Mouse (Mus musculus): ENCODE results near the gene Tec. TPM values are rescaled to one million over a fixed set of nuclear protein-coding genes. Genes with fewer than 3 reads are reported as not detected.

The Tec gene
- polyA plus RNA-seq, 1 experiment = not detected

GRCm38 (mm10) chr5:72851674-72852098, 16.6 kb downstream of the Tec start:
- WGBS = 77% methylated on average over 4 of the region's 4 CpGs
- Histone ChIP-seq H3K4me3 (ENCODE audit: insufficient read depth, low read depth, low read length) (no peak overlapping the region), H3K4me1 (ENCODE audit: control insufficient read depth, insufficient read depth, low read length) (peaks cover 13% of the 10 kb centered on the region), H3K27ac (ENCODE audit: insufficient read depth, low read depth, low read length) (no peak overlapping the region)
- TF ChIP-seq POLR2A (IDR thresholded peaks at IDR 0.05; ENCODE audit: insufficient read depth, low read depth, low read length) (no peak), CTCF (IDR thresholded peaks at IDR 0.05; ENCODE audit: insufficient read depth, low read depth, low read length) (no peak)

- WGBS = 92% methylated on average over 12 of the region's 12 CpGs
- no peak overlapping the region for H3K4me3 ChIP-seq (ENCODE audit: insufficient read depth, low read depth, low read length)
- no peak overlapping the region for H3K27ac ChIP-seq (ENCODE audit: insufficient read depth, low read depth, low read length)
- H3K4me1 ChIP-seq (ENCODE audit: control insufficient read depth, insufficient read depth, low read length) = peaks cover 9% of the 10 kb centered on the region
- TF ChIP-seq POLR2A (IDR thresholded peaks at IDR 0.05; ENCODE audit: insufficient read depth, low read depth, low read length) = no peak
- TF ChIP-seq CTCF (IDR thresholded peaks at IDR 0.05; ENCODE audit: insufficient read depth, low read depth, low read length) = no peak
Measured at GRCm38 (mm10) chr5:72850926-72851673, 17.2 kb downstream of the Tec start.

GRCm38 (mm10) chr5:72848889-72849435, 19.3 kb downstream of the Tec start:
- Histone ChIP-seq H3K4me3 (ENCODE audit: insufficient read depth, low read depth, low read length) (no peak overlapping the region), H3K4me1 (ENCODE audit: control insufficient read depth, insufficient read depth, low read length) (peaks cover 5% of the 10 kb centered on the region; the same call in 1 of the 2 replicates), H3K27ac (ENCODE audit: insufficient read depth, low read depth, low read length) (no peak overlapping the region)
- WGBS = 73% methylated on average over 6 of the region's 6 CpGs
- TF ChIP-seq CTCF (IDR thresholded peaks at IDR 0.05; ENCODE audit: insufficient read depth, low read depth, low read length) (no peak), POLR2A (IDR thresholded peaks at IDR 0.05; ENCODE audit: insufficient read depth, low read depth, low read length) (no peak)

GRCm38 (mm10) chr5:72846712-72847111, 21.6 kb downstream of the Tec start:
- 31% methylated on average over 2 of the region's 4 CpGs for WGBS
- Histone ChIP-seq H3K4me1 (ENCODE audit: control insufficient read depth, insufficient read depth, low read length) (peaks cover 5% of the 10 kb centered on the region; the same call in 1 of the 2 replicates), H3K4me3 (ENCODE audit: insufficient read depth, low read depth, low read length) (no peak overlapping the region), H3K27ac (ENCODE audit: insufficient read depth, low read depth, low read length) (no peak overlapping the region)
- TF ChIP-seq POLR2A (IDR thresholded peaks at IDR 0.05; ENCODE audit: insufficient read depth, low read depth, low read length) (no peak), CTCF (IDR thresholded peaks at IDR 0.05; ENCODE audit: insufficient read depth, low read depth, low read length) (no peak)

GRCm38 (mm10) chr5:72845928-72846630, 22.2 kb downstream of the Tec start:
- TF ChIP-seq POLR2A (IDR thresholded peaks at IDR 0.05; ENCODE audit: insufficient read depth, low read depth, low read length) = no peak
- no peak for TF ChIP-seq CTCF (IDR thresholded peaks at IDR 0.05; ENCODE audit: insufficient read depth, low read depth, low read length)
- Histone ChIP-seq H3K4me1 (ENCODE audit: control insufficient read depth, insufficient read depth, low read length) (peaks cover 5% of the 10 kb centered on the region; the same call in 1 of the 2 replicates), H3K4me3 (ENCODE audit: insufficient read depth, low read depth, low read length) (no peak overlapping the region), H3K27ac (ENCODE audit: insufficient read depth, low read depth, low read length) (no peak overlapping the region)
- WGBS = 63% methylated on average over 9 of the region's 9 CpGs

DNA sequence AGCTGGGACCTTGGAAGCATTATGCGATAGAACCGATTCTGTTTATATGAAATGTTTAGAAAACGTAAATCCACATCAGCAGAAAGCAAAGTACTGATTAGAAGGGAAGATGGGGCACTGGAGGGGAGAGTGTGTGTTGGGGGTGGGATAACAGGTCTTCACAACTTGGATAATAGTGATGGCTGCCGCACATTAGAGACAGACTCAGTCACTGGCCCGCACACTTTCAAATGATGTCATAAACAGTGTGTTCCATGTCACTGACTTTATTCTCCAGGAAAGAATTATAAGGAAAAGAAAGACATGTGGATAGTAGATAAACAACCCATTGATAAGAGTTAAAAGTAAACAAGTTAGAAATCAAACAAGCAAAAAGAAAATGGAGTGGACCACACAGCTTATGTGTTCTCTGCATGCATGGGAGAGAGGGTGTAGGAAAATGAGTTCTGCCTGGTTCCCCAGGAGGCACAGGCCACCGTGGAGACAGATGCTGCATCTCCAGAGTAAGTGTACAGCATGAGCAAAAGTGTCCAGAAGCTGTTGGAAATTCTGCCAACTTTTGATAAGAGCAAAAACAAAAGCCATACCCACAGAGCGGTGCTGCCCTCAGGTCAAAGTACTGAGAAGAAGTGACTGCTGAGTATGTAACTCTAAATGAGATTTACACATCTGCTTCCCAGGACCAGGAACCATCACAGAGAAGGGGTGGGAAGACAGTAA, 23.3 kb downstream of the Tec start:
- H3K4me1 ChIP-seq (ENCODE audit: control insufficient read depth, insufficient read depth, low read length) = peaks cover 5% of the 10 kb centered on the region; the same call in 1 of the 2 replicates
- H3K4me3 ChIP-seq (ENCODE audit: insufficient read depth, low read depth, low read length) = no peak overlapping the region
- no peak overlapping the region for H3K27ac ChIP-seq (ENCODE audit: insufficient read depth, low read depth, low read length)
- TF ChIP-seq POLR2A (IDR thresholded peaks at IDR 0.05; ENCODE audit: insufficient read depth, low read depth, low read length) (no peak), CTCF (IDR thresholded peaks at IDR 0.05; ENCODE audit: insufficient read depth, low read depth, low read length) (no peak)
- 89% methylated on average over 7 of the region's 7 CpGs for WGBS

- Histone ChIP-seq H3K4me3 (ENCODE audit: insufficient read depth, low read depth, low read length) (no peak overlapping the region), H3K4me1 (ENCODE audit: control insufficient read depth, insufficient read depth, low read length) (peaks cover 5% of the 10 kb centered on the region; the same call in 1 of the 2 replicates), H3K27ac (ENCODE audit: insufficient read depth, low read depth, low read length) (no peak overlapping the region)
- TF ChIP-seq CTCF (IDR thresholded peaks at IDR 0.05; ENCODE audit: insufficient read depth, low read depth, low read length) = no peak
- TF ChIP-seq POLR2A (IDR thresholded peaks at IDR 0.05; ENCODE audit: insufficient read depth, low read depth, low read length) = no peak
- 47% methylated on average over 2 of the region's 2 CpGs for WGBS
Measured at GRCm38 (mm10) chr5:72844294-72844693, 24.0 kb downstream of the Tec start.

- no peaks in the 10 kb centered on the region for H3K4me1 ChIP-seq (ENCODE audit: control insufficient read depth, insufficient read depth, low read length)
- TF ChIP-seq POLR2A (IDR thresholded peaks at IDR 0.05; ENCODE audit: insufficient read depth, low read depth, low read length) = no peak
- 93% methylated on average over 3 of the region's 3 CpGs for WGBS
- no peak overlapping the region for H3K27ac ChIP-seq (ENCODE audit: insufficient read depth, low read depth, low read length)
- H3K4me3 ChIP-seq (ENCODE audit: insufficient read depth, low read depth, low read length) = no peak overlapping the region
Measured at GRCm38 (mm10) chr5:72839655-72840054, 28.6 kb downstream of the Tec start.

Measured in olfactory bulb, adult 2 months (tissue).